Mouse (Mus musculus) midbrain, embryonic 11.5 days (tissue): ENCODE data around the gene Doc2g. TPM values are rescaled to one million over a fixed set of nuclear protein-coding genes. Genes with fewer than 3 reads are reported as not detected.

Experiments used
- ATAC-seq: fragments of 200-750 bp; cut with Nextera tagmentation; 2 replicates; pipeline ENCODE4 v1.8.0; 2017; ENCODE audit warnings: moderate TSS enrichment, moderate library complexity; ENCODE audit not compliant: low FRiP score
- DNase-seq: peaks from one replicate; pipeline ENCODE4 v3.0.0; 2015; ENCODE audit warnings: low spot score; ENCODE audit errors: missing footprints
- H3K27ac ChIP-seq: fragments of 300-500 bp; sonication (generic); 2 replicates; pipeline ENCODE4 v1.5.1; 2014; ENCODE audit warnings: low read depth, low read length
- H3K27me3 ChIP-seq: fragments of 300-500 bp; sonication (generic); 2 replicates; pipeline ENCODE4 v1.6.1; 2014; ENCODE audit warnings: mild to moderate bottlenecking, low read length, moderate library complexity, mixed read lengths; ENCODE audit not compliant: control insufficient read depth, insufficient read depth
- H3K36me3 ChIP-seq: fragments of 300-500 bp; sonication (generic); 2 replicates; pipeline ENCODE4 v1.6.1; 2014; ENCODE audit warnings: mild to moderate bottlenecking, low read length, moderate library complexity, mixed read lengths; ENCODE audit not compliant: control insufficient read depth, insufficient read depth
- H3K4me1 ChIP-seq: fragments of 300-500 bp; sonication (generic); 2 replicates; pipeline ENCODE4 v1.6.1; 2014; ENCODE audit warnings: low read length; ENCODE audit not compliant: control insufficient read depth, insufficient read depth
- H3K4me2 ChIP-seq: fragments of 300-500 bp; sonication (generic); 2 replicates; pipeline ENCODE4 v1.6.1; 2014; ENCODE audit warnings: mild to moderate bottlenecking, moderate library complexity
- H3K4me3 ChIP-seq: fragments of 300-500 bp; sonication (generic); 2 replicates; pipeline ENCODE4 v1.5.1; 2014; ENCODE audit warnings: low read depth, low read length
- H3K9ac ChIP-seq: fragments of 300-500 bp; sonication (generic); 2 replicates; pipeline ENCODE4 v1.6.1; 2014; ENCODE audit warnings: low read length
- H3K9me3 ChIP-seq: fragments of 300-500 bp; sonication (generic); 2 replicates; pipeline ENCODE4 v1.6.1; 2016; ENCODE audit warnings: low read length; ENCODE audit not compliant: control insufficient read depth
- WGBS: fragments of 180-500 bp; shearing (Covaris S2); extraction: QIAGEN DNeasy Blood & Tissue Kit; methylation state at CpG from one replicate; pipeline ENCODE4 v1.1.7; 2014; 5-methylcytosine and 5-hydroxymethylcytosine counted together
- polyA plus RNA-seq: library from polyadenylated mRNA; unstranded; fragments of >200 nt; fragmentation: Nextera tagmentation; extraction: Ambion mirVana; gene quantifications from 2 replicates; pipeline ENCODE4 v1.2.1, GENCODE M21; 2014

Doc2g gene
- polyA plus RNA-seq, 1 experiment from 2014 or later = 1.5 TPM

DNA sequence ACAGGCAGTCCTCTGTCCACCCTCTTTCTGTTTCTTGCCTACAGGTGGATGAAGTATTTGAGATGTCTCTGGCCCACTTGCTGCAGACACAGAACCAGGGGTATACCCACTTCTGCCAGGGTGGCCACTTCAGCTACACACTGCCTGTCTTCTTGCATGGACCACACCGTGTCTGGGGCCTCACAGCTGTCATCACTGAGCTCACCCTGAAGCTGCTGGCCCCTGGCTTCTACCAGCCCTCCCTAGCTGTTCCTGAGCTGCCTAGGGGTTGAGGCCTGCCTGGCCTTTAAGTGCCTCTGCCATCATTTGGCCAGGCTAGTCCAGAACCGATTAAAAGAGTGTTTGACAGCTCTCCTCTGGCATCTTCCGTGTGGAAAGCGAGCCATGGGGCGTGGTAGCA lies 1.4 kb upstream of the Doc2g start:
- ATAC-seq (no peak), DNase-seq (no peak)
- H3K27ac ChIP-seq = no peak overlapping the region
- peak overlapping the region; percentile 93; the same call in 1 of the 2 replicates for H3K4me2 ChIP-seq
- H3K9me3 ChIP-seq = no peaks in the 10 kb centered on the region
- WGBS = 89% methylated on average over 5 of the region's 5 CpGs
- peaks cover 4% of the 10 kb centered on the region; the same call in 1 of the 2 replicates for H3K36me3 ChIP-seq
- H3K9ac ChIP-seq = no peak overlapping the region; the same call in 1 of the 2 replicates
- peaks cover 3% of the 10 kb centered on the region; the same call in 1 of the 2 replicates for H3K27me3 ChIP-seq
- H3K4me3 ChIP-seq = no peak overlapping the region
- H3K4me1 ChIP-seq = peaks cover 13% of the 10 kb centered on the region

- 80% methylated on average over 12 of the region's 12 CpGs for WGBS
- H3K36me3 ChIP-seq = peaks cover 10% of the 10 kb centered on the region
Measured at GRCm38 (mm10) chr19:4003641-4004040, 528 bp downstream of the Doc2g start.

DNA sequence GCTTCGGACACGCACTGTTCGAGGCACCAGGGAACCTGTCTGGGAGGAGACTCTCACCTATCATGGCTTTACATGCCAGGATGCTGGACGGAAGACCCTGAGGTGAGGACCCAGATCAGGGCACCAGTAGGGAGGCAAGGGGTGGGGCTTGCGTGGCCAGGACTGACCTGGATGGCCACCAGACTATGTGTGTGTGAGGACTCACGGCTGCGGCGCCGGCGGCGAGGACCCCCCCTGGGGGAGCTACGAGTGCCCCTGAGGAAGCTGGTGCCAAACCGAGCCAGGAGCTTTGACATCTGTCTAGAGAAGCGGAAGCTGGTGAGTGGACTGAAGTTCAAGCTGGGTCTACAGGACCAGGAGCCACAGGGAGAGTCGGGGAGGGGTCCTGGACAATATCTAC lies 1.2 kb downstream of the Doc2g start:
- no peak for ATAC-seq
- Histone ChIP-seq H3K27me3 (peaks cover under 1% of the 10 kb centered on the region; the same call in 1 of the 2 replicates), H3K4me1 (peaks cover 13% of the 10 kb centered on the region), H3K4me3 (no peak overlapping the region), H3K9ac (no peak overlapping the region), H3K27ac (no peak overlapping the region), H3K4me2 (no peak overlapping the region), H3K36me3 (peaks cover 16% of the 10 kb centered on the region), H3K9me3 (no peaks in the 10 kb centered on the region)
- WGBS = 84% methylated on average over 15 of the region's 15 CpGs
- no peak for DNase-seq

More at GRCm38 (mm10) chr19:4003641-4004040, 528 bp downstream of the Doc2g start:
- Histone ChIP-seq H3K4me3 (no peak overlapping the region), H3K9ac (no peak overlapping the region), H3K27me3 (peaks cover 3% of the 10 kb centered on the region; the same call in 1 of the 2 replicates), H3K9me3 (no peaks in the 10 kb centered on the region), H3K27ac (no peak overlapping the region), H3K4me2 (no peak overlapping the region), H3K4me1 (peaks cover 13% of the 10 kb centered on the region)
- DNase-seq = no peak
- no peak for ATAC-seq

DNA sequence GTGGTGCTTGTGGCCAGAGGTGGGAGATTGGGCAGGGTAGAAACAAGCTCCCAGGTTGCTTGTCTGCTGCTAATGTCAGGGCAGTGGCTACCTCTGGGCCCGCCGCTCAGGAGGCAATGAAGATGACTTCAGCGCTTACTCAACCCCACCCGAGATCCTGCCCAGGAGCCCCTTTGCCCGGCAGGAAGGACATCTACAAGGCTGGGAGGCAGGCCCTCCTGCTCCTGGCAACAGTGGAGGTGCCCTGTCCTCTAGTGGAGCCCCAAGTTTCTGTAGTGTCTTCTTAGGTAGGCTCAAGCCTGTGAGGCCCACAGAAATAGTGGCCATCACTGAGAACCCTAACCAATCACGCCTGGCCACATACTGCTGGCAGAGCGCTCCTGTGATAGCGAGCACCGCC lies 2.0 kb downstream of the Doc2g start:
- Histone ChIP-seq H3K27ac (no peak overlapping the region), H3K4me2 (no peak overlapping the region)

DNA sequence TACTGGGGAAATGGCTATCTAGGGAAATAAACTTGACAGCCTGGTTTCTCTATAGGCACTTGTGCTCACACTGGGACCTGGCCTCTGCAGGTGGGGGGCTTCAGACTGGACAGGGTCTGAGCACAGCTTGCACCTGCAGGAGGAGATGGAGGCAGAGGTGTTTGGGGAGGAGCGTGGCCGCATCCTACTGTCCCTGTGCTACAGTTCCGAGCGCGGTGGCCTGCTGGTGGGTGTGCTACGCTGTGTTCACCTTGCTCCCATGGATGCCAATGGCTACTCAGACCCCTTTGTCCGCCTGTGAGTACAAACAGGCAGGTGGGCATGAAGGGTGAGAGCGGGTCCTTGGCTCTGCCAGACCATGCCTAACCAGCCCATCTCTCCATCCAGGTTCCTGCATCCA lies 2.9 kb downstream of the Doc2g start:
- no peak overlapping the region for H3K9ac ChIP-seq
- 92% methylated on average over 8 of the region's 8 CpGs for WGBS
- no peak overlapping the region for H3K4me3 ChIP-seq
- no peaks in the 10 kb centered on the region for H3K27me3 ChIP-seq
- no peak overlapping the region for H3K27ac ChIP-seq
- peaks cover 17% of the 10 kb centered on the region for H3K36me3 ChIP-seq
- H3K9me3 ChIP-seq = no peaks in the 10 kb centered on the region
- H3K4me2 ChIP-seq = no peak overlapping the region
- H3K4me1 ChIP-seq = peaks cover 8% of the 10 kb centered on the region
- no peak for ATAC-seq
- no peak for DNase-seq

More for the DNA sequence above, 2.0 kb downstream of the Doc2g start:
- no peak for ATAC-seq
- no peak overlapping the region for H3K9ac ChIP-seq
- peaks cover 11% of the 10 kb centered on the region for H3K4me1 ChIP-seq
- peaks cover 16% of the 10 kb centered on the region for H3K36me3 ChIP-seq
- peak; percentile 59 for DNase-seq
- no peaks in the 10 kb centered on the region for H3K27me3 ChIP-seq
- H3K9me3 ChIP-seq = no peaks in the 10 kb centered on the region
- WGBS = 86% methylated on average over 9 of the region's 9 CpGs
- H3K4me3 ChIP-seq = no peak overlapping the region

DNA sequence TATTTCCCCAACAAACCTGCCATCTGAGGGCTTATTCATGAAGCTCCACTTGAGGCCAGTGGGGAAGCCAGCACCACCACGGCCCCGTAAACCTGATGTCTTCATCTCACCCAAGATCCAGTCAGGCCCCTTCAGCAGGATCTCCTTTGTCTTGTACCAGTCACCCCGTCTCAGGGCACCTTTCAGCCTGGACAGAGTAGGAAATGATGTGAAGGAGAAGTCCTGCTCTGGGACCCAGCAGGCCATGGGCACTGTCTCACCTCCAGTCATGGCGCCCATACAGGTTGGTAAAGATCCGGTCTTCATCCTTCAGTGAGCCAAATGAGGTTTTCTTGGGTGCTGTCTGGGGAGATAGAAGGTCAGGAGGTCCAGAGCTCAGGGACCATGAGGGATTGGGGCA lies 8.0 kb downstream of the Doc2g start:
- Histone ChIP-seq H3K27ac (no peak overlapping the region), H3K4me1 (peaks cover 8% of the 10 kb centered on the region; the same call in 1 of the 2 replicates), H3K9me3 (no peaks in the 10 kb centered on the region), H3K9ac (no peak overlapping the region), H3K4me2 (no peak overlapping the region), H3K36me3 (peaks cover 17% of the 10 kb centered on the region), H3K4me3 (no peak overlapping the region), H3K27me3 (no peaks in the 10 kb centered on the region)
- ATAC-seq (no peak), DNase-seq (peak; percentile 64)
- 93% methylated on average over 5 of the region's 5 CpGs for WGBS

GRCm38 (mm10) chr19:4012432-4013022 lies 9.4 kb downstream of the Doc2g start, which contains the start of gene Ndufv1:
TSS of gene Ndufv1 (minus strand) at chr19:4012806.
- H3K4me1 ChIP-seq = peaks cover 8% of the 10 kb centered on the region; the same call in 1 of the 2 replicates
- peak; percentile 100 for ATAC-seq
- no peaks in the 10 kb centered on the region for H3K27me3 ChIP-seq
- 1% methylated on average over 45 of the region's 45 CpGs for WGBS
- H3K9ac ChIP-seq = peak within 1 kb of the TSS; percentile 52; the same call in 1 of the 2 replicates
- H3K36me3 ChIP-seq = peaks cover 13% of the 10 kb centered on the region
- H3K4me2 ChIP-seq = peak within 1 kb of the TSS; percentile 60
- peak; percentile 99 for DNase-seq
- H3K9me3 ChIP-seq = no peaks in the 10 kb centered on the region
- peak within 1 kb of the TSS; percentile 47 for H3K4me3 ChIP-seq
- no peak within 1 kb of the TSS for H3K27ac ChIP-seq

DNA sequence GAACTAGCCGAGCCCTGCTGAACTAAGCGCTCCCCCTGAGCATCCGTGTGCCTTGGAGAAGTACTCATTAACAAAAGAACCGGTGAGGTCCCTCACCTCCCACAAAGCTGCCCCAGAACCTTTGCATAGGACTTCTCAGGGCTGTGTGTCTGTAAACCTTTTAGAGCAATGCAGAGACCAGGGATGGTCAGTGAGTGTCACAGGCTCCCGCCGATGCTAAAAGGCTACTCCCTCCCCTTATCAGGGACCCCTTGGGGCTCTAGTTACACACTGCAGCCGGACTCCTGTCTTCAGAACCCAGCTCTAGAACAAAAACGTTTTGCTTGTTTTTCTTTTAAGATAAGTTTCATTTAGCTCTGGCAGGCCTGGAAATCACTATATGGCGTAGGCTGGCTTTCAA lies 10.0 kb downstream of the Doc2g start:
- no peak for ATAC-seq
- DNase-seq = no peak
- no peaks in the 10 kb centered on the region for H3K27me3 ChIP-seq
- peaks cover 10% of the 10 kb centered on the region for H3K36me3 ChIP-seq
- 22% methylated on average over 9 of the region's 9 CpGs for WGBS
- H3K9me3 ChIP-seq = no peaks in the 10 kb centered on the region
- H3K27ac ChIP-seq = no peak overlapping the region
- H3K4me2 ChIP-seq = peak overlapping the region; percentile 43
- peak overlapping the region; percentile 47 for H3K4me3 ChIP-seq
- H3K4me1 ChIP-seq = peaks cover 8% of the 10 kb centered on the region; the same call in 1 of the 2 replicates
- H3K9ac ChIP-seq = peak overlapping the region; percentile 52; the same call in 1 of the 2 replicates

GRCm38 (mm10) chr19:4014802-4015201 lies 11.7 kb downstream of the Doc2g start:
- Histone ChIP-seq H3K9me3 (no peaks in the 10 kb centered on the region), H3K27ac (no peak overlapping the region), H3K9ac (no peak overlapping the region), H3K27me3 (no peaks in the 10 kb centered on the region), H3K4me2 (no peak overlapping the region), H3K36me3 (0 out of 2 replicates have a peak, but pooled peaks cover 3% of the 10 kb centered on the region), H3K4me3 (no peak overlapping the region), H3K4me1 (peaks cover 8% of the 10 kb centered on the region; the same call in 1 of the 2 replicates)
- ATAC-seq (no peak), DNase-seq (no peak)
